Comparison of ENCODE assay signal across 19 mouse cellular contexts in the genomic region with DNA sequence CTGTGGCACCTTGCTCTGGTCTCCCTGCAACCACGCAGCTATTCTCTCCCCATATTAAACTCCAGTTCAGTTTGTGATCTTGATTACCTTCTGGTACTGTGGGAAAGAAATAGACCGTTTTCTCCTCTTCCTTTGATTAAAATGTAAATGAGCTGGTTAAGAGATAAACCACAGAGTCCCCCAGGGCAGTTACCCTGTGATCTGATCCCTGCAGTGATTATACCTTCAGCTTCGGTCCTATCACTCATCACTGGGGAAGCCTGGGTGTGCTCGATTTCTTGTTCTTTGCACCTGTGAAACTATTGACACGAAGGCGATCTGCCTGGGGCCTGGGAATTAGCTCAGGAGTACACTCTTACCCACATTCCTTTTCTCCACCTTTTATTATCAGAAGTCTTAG.
"Had no signal": no experiment of that assay in that cellular context is flagged by ENCODE, and none has a peak within 500 bp of the region (broad histone marks: within the 10 kb centered on the region; RNA-seq: fewer than 3 reads in every experiment).

No protein-coding gene starts in this region.

- H3K4me2 ChIP-seq: intestine, embryonic 15.5 days; kidney, embryonic 15.5 days; liver, embryonic 13.5 days; lung, embryonic 14.5 days; midbrain, embryonic 12.5 days; stomach, embryonic 15.5 days had no signal

- ATAC-seq: intestine, embryonic 15.5 days; lung, postnatal 0 days had no signal

- H3K4me1 ChIP-seq: intestine, embryonic 15.5 days; kidney, embryonic 15.5 days; liver, embryonic 13.5 days; megakaryocyte, embryonic 14.5 days; midbrain, embryonic 12.5 days; stomach, embryonic 15.5 days had no signal

- H3K4me3 ChIP-seq: intestine, embryonic 15.5 days; kidney, embryonic 15.5 days; left cerebral cortex, adult 2 months; liver, embryonic 13.5 days; megakaryocyte, embryonic 14.5 days; midbrain, embryonic 12.5 days; stomach, embryonic 15.5 days had no signal

- DNase-seq: kidney, adult 11 months; kidney, adult 8-10 months; kidney, postnatal 10 days; kidney, postnatal 36 days; layer of hippocampus, postnatal 36 days; liver, embryonic 13.5 days; lung, embryonic 14.5 days; right cerebral cortex, adult 18-20 months; right cerebral cortex, postnatal 14 days; right cerebral cortex, postnatal 4 days; thymus, postnatal 25 days had no signal

- H3K9ac ChIP-seq: intestine, embryonic 15.5 days; kidney, embryonic 15.5 days; liver, embryonic 13.5 days; lung, embryonic 14.5 days; midbrain, embryonic 12.5 days; stomach, embryonic 15.5 days had no signal

- H3K9me3 ChIP-seq: intestine, embryonic 15.5 days; kidney, embryonic 15.5 days; liver, embryonic 13.5 days; megakaryocyte, embryonic 14.5 days; midbrain, embryonic 12.5 days; stomach, embryonic 15.5 days had no signal

- H3K27ac ChIP-seq: intestine, embryonic 15.5 days; kidney, embryonic 15.5 days; left cerebral cortex, adult 2 months; liver, embryonic 13.5 days; macrophage; midbrain, embryonic 12.5 days; stomach, embryonic 15.5 days had no signal

- H3K27me3 ChIP-seq: intestine, embryonic 15.5 days; kidney, embryonic 15.5 days; liver, embryonic 13.5 days; megakaryocyte, embryonic 14.5 days; midbrain, embryonic 12.5 days; stomach, embryonic 15.5 days had no signal
